Mouse (Mus musculus): Measurements from ENCODE around the gene Slc25a4. TPM values are rescaled to one million over a fixed set of nuclear protein-coding genes. Genes with fewer than 3 reads are reported as not detected.
"Not testable (repeated sequence)": the region's sequence is repeated elsewhere in the genome, so short reads cannot be mapped to it uniquely, and the experiment has no call there.

The Slc25a4 gene
- 561 and 585 TPM in 2 replicates for polyA plus RNA-seq (2015; fragmentation: Nextera tagmentation; extraction: Ambion mirVana)

- Histone ChIP-seq H3K27ac (peak within 1 kb of the TSS; percentile 96), H3K4me2 (peak within 1 kb of the TSS; percentile 88), H3K27me3 (no peaks in the 10 kb centered on the region), H3K4me1 (peaks cover 37% of the 10 kb centered on the region), H3K9ac (peak within 1 kb of the TSS; percentile 89), H3K9me3 (replicated peaks) (no peaks in the 10 kb centered on the region), H3K36me3 (peaks cover 38% of the 10 kb centered on the region), H3K4me3 (replicated peaks) (peak within 1 kb of the TSS; percentile 72)
- WGBS = under 1% methylated on average over 83 of the region's 84 CpGs
- ATAC-seq (replicated peaks; ENCODE audit: low FRiP score) = peak; percentile 99
Measured at GRCm38 (mm10) chr8:46210404-46211315, at the start of gene Slc25a4. TSS of gene Slc25a4 (minus strand) at chr8:46211284.

- H3K9me3 ChIP-seq (replicated peaks) = no peaks in the 10 kb centered on the region
- H3K9ac ChIP-seq = no peak overlapping the region
- H3K4me2 ChIP-seq = no peak overlapping the region
- no peaks in the 10 kb centered on the region for H3K36me3 ChIP-seq
- 46% methylated on average over 19 of the region's 19 CpGs for WGBS
- H3K4me1 ChIP-seq = no peaks in the 10 kb centered on the region
- no peaks in the 10 kb centered on the region for H3K27me3 ChIP-seq
- ATAC-seq (replicated peaks; ENCODE audit: low FRiP score) = no peak
- H3K27ac ChIP-seq = no peak overlapping the region
- no peak overlapping the region for H3K4me3 ChIP-seq (replicated peaks)
Measured at GRCm38 (mm10) chr8:46257921-46258682, 47.0 kb upstream of the Slc25a4 start.

- H3K27ac ChIP-seq = no peak overlapping the region
- H3K27me3 ChIP-seq = no peaks in the 10 kb centered on the region
- H3K9ac ChIP-seq = no peak overlapping the region
- no peak overlapping the region for H3K4me3 ChIP-seq (replicated peaks)
- H3K36me3 ChIP-seq = no peaks in the 10 kb centered on the region
- WGBS = 46% methylated on average over 13 of the region's 13 CpGs
- no peaks in the 10 kb centered on the region for H3K9me3 ChIP-seq (replicated peaks)
- no peak for ATAC-seq (replicated peaks; ENCODE audit: low FRiP score)
- no peak overlapping the region for H3K4me2 ChIP-seq
- H3K4me1 ChIP-seq = no peaks in the 10 kb centered on the region
Measured at GRCm38 (mm10) chr8:46252456-46252855, 41.4 kb upstream of the Slc25a4 start.

GRCm38 (mm10) chr8:46251561-46251960 lies 40.5 kb upstream of the Slc25a4 start:
- no peak overlapping the region for H3K27ac ChIP-seq
- H3K36me3 ChIP-seq = no peaks in the 10 kb centered on the region
- H3K27me3 ChIP-seq = no peaks in the 10 kb centered on the region
- no peak overlapping the region for H3K4me3 ChIP-seq (replicated peaks)
- WGBS = 62% methylated on average over 10 of the region's 10 CpGs
- no peaks in the 10 kb centered on the region for H3K4me1 ChIP-seq
- no peak overlapping the region for H3K4me2 ChIP-seq
- no peak for ATAC-seq (replicated peaks; ENCODE audit: low FRiP score)
- no peaks in the 10 kb centered on the region for H3K9me3 ChIP-seq (replicated peaks)
- no peak overlapping the region for H3K9ac ChIP-seq

- no peak overlapping the region for H3K9ac ChIP-seq
Measured at GRCm38 (mm10) chr8:46246346-46246745, 35.3 kb upstream of the Slc25a4 start.

GRCm38 (mm10) chr8:46242946-46243345 lies 31.9 kb upstream of the Slc25a4 start:
- H3K27ac ChIP-seq = no peak overlapping the region
- 54% methylated on average over 7 of the region's 7 CpGs for WGBS
- no peak overlapping the region for H3K4me2 ChIP-seq
- H3K9me3 ChIP-seq (replicated peaks) = no peaks in the 10 kb centered on the region
- H3K9ac ChIP-seq = no peak overlapping the region
- no peak overlapping the region for H3K4me3 ChIP-seq (replicated peaks)
- H3K4me1 ChIP-seq = no peaks in the 10 kb centered on the region
- H3K36me3 ChIP-seq = no peaks in the 10 kb centered on the region
- H3K27me3 ChIP-seq = peaks cover 25% of the 10 kb centered on the region
- no peak for ATAC-seq (replicated peaks; ENCODE audit: low FRiP score)

More at GRCm38 (mm10) chr8:46246346-46246745, 35.3 kb upstream of the Slc25a4 start:
- H3K4me3 ChIP-seq (replicated peaks) = no peak overlapping the region
- H3K9me3 ChIP-seq (replicated peaks) = no peaks in the 10 kb centered on the region
- no peaks in the 10 kb centered on the region for H3K4me1 ChIP-seq
- 75% methylated on average over 11 of the region's 11 CpGs for WGBS
- 0 out of 2 replicates have a peak, but pooled peaks cover 4% of the 10 kb centered on the region for H3K27me3 ChIP-seq
- no peak overlapping the region for H3K27ac ChIP-seq
- no peaks in the 10 kb centered on the region for H3K36me3 ChIP-seq
- ATAC-seq (replicated peaks; ENCODE audit: low FRiP score) = no peak
- no peak overlapping the region for H3K4me2 ChIP-seq

- Histone ChIP-seq H3K9me3 (replicated peaks) (no peaks in the 10 kb centered on the region), H3K4me3 (replicated peaks) (no peak overlapping the region), H3K36me3 (no peaks in the 10 kb centered on the region), H3K27ac (no peak overlapping the region), H3K27me3 (peaks cover 30% of the 10 kb centered on the region), H3K9ac (no peak overlapping the region), H3K4me1 (no peaks in the 10 kb centered on the region), H3K4me2 (0 out of 2 replicates have a peak overlapping the region, but pooled peaks have one; percentile 17)
- WGBS = 28% methylated on average over 13 of the region's 13 CpGs
- ATAC-seq (replicated peaks; ENCODE audit: low FRiP score) = peak; percentile 83
Measured at GRCm38 (mm10) chr8:46241568-46242374, 30.7 kb upstream of the Slc25a4 start.

GRCm38 (mm10) chr8:46236441-46237223 lies 25.5 kb upstream of the Slc25a4 start:
- H3K36me3 ChIP-seq = no peaks in the 10 kb centered on the region
- H3K4me1 ChIP-seq = no peaks in the 10 kb centered on the region
- WGBS = 65% methylated on average over 7 of the region's 7 CpGs
- no peaks in the 10 kb centered on the region for H3K9me3 ChIP-seq (replicated peaks)
- peaks cover 28% of the 10 kb centered on the region for H3K27me3 ChIP-seq
- no peak for ATAC-seq (replicated peaks; ENCODE audit: low FRiP score)
- no peak overlapping the region for H3K27ac ChIP-seq
- H3K9ac ChIP-seq = no peak overlapping the region
- no peak overlapping the region for H3K4me3 ChIP-seq (replicated peaks)
- no peak overlapping the region for H3K4me2 ChIP-seq

GRCm38 (mm10) chr8:46234736-46235135 lies 23.7 kb upstream of the Slc25a4 start:
- ATAC-seq (replicated peaks; ENCODE audit: low FRiP score) = no peak
- peaks cover 15% of the 10 kb centered on the region for H3K27me3 ChIP-seq
- H3K4me1 ChIP-seq = no peaks in the 10 kb centered on the region
- no peaks in the 10 kb centered on the region for H3K36me3 ChIP-seq
- 89% methylated on average over 4 of the region's 4 CpGs for WGBS
- H3K4me3 ChIP-seq (replicated peaks) = no peak overlapping the region
- H3K9ac ChIP-seq = no peak overlapping the region
- H3K4me2 ChIP-seq = no peak overlapping the region
- H3K27ac ChIP-seq = no peak overlapping the region
- H3K9me3 ChIP-seq (replicated peaks) = no peaks in the 10 kb centered on the region

GRCm38 (mm10) chr8:46232798-46233197 lies 21.7 kb upstream of the Slc25a4 start:
- Histone ChIP-seq H3K27me3 (peaks cover 4% of the 10 kb centered on the region; the same call in 1 of the 2 replicates), H3K36me3 (no peaks in the 10 kb centered on the region), H3K27ac (no peak overlapping the region), H3K4me2 (no peak overlapping the region), H3K9me3 (replicated peaks) (no peaks in the 10 kb centered on the region), H3K4me3 (replicated peaks) (no peak overlapping the region), H3K9ac (no peak overlapping the region), H3K4me1 (no peaks in the 10 kb centered on the region)
- WGBS = 59% methylated on average over 8 of the region's 8 CpGs
- no peak for ATAC-seq (replicated peaks; ENCODE audit: low FRiP score)

- not testable (repeated sequence) for H3K4me1 ChIP-seq; H3K9ac ChIP-seq; H3K9me3 ChIP-seq (replicated peaks); ATAC-seq (replicated peaks; ENCODE audit: low FRiP score); H3K27ac ChIP-seq; H3K4me2 ChIP-seq; H3K27me3 ChIP-seq; H3K36me3 ChIP-seq; H3K4me3 ChIP-seq (replicated peaks)
- WGBS = 76% methylated on average over 7 of the region's 7 CpGs
Measured at GRCm38 (mm10) chr8:46231968-46232367, 20.9 kb upstream of the Slc25a4 start.

Data from kidney, embryonic 15.5 days (tissue).